Mouse (Mus musculus): ENCODE measurements around the gene 1700067K01Rik. TPM values are rescaled to one million over a fixed set of nuclear protein-coding genes. Genes with fewer than 3 reads are reported as not detected.
A peak's percentile ranks its signal among the peaks of the same experiment; 100 is the strongest.

The 1700067K01Rik gene
- polyA plus RNA-seq, 1 experiment from 2014 or later, result 0.77 TPM

- H3K4me1 ChIP-seq (ENCODE audit: control insufficient read depth, insufficient read depth, low read length), result peaks cover 18% of the 10 kb centered on the region
- H3K36me3 ChIP-seq (ENCODE audit: control insufficient read depth, insufficient read depth, low read length), result no peaks in the 10 kb centered on the region
- H3K9ac ChIP-seq (ENCODE audit: low read length), result peak overlapping the region; percentile 50
- peaks cover 37% of the 10 kb centered on the region for H3K27me3 ChIP-seq (ENCODE audit: control insufficient read depth, insufficient read depth, low read length)
- WGBS, result 7% methylated on average over 35 of the region's 35 CpGs
- no peaks in the 10 kb centered on the region for H3K9me3 ChIP-seq (ENCODE audit: control insufficient read depth, low read length)
- H3K4me2 ChIP-seq (ENCODE audit: low read depth), result peak overlapping the region; percentile 97
- H3K4me3 ChIP-seq (ENCODE audit: low read depth, low read length), result peak overlapping the region; percentile 39
- DNase-seq (ENCODE audit: low spot score) (no peak), ATAC-seq (ENCODE audit: insufficient read depth, low FRiP score, low TSS enrichment) (no peak)
- no peak overlapping the region for H3K27ac ChIP-seq (ENCODE audit: low read depth, low read length)
Measured at GRCm38 (mm10) chr8:84012499-84013165, 11.3 kb downstream of the 1700067K01Rik start.

DNA sequence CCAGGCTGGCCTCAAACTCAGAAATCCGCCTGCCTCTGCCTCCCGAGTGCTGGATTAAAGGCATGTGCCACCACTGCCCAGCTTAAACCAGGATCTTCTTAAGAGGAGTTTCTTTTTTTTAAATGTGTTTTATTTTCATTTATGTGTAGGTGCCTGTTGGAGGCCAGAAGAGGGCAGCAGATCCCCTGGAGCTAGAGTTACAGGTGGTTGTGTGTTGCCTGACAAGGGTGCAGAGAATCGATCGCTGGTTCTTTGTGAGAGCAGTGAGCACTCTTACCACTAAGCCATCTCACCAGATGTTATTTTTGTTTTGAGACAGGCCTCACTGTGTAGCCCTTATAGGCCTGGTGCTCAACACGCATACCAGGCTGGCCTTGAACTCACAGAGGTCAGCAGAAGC, 14.5 kb downstream of the 1700067K01Rik start:
- DNase-seq (ENCODE audit: low spot score) (no peak), ATAC-seq (ENCODE audit: insufficient read depth, low FRiP score, low TSS enrichment) (no peak)
- Histone ChIP-seq H3K27me3 (ENCODE audit: control insufficient read depth, insufficient read depth, low read length) (peaks cover 28% of the 10 kb centered on the region), H3K9me3 (ENCODE audit: control insufficient read depth, low read length) (no peaks in the 10 kb centered on the region), H3K27ac (ENCODE audit: low read depth, low read length) (no peak overlapping the region), H3K36me3 (ENCODE audit: control insufficient read depth, insufficient read depth, low read length) (no peaks in the 10 kb centered on the region), H3K9ac (ENCODE audit: low read length) (no peak overlapping the region), H3K4me2 (ENCODE audit: low read depth) (no peak overlapping the region), H3K4me3 (ENCODE audit: low read depth, low read length) (no peak overlapping the region), H3K4me1 (ENCODE audit: control insufficient read depth, insufficient read depth, low read length) (peaks cover 17% of the 10 kb centered on the region)
- WGBS, result 93% methylated on average over 5 of the region's 5 CpGs

GRCm38 (mm10) chr8:84019738-84020137, 18.4 kb downstream of the 1700067K01Rik start:
- H3K4me1 ChIP-seq (ENCODE audit: control insufficient read depth, insufficient read depth, low read length), result peaks cover 3% of the 10 kb centered on the region; the same call in 1 of the 2 replicates

DNA sequence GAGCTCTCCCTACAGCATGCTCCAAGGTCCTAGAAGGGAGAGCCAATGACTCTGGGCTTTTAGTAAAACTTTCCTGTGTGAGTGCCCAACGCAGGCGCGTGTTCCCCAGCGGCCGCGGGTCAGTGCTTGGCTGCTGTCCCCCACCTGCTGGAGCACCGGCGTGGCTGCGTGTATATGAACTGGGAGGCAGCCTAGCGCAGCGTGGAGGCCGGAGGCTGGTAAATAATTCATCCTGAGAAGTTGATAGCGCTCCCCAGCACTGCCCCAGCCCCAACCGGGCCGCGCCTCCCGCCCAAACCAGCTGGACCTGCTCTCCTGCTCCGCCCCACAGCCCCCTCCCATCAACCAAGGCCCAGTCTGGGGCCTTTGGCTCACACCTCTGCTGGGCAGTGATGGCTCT, 19.8 kb downstream of the 1700067K01Rik start, which contains the start of gene Palm3:
Gene Palm3 (plus strand): TSS at position 376 of the 400 bp plus-strand sequence.
- no peaks in the 10 kb centered on the region for H3K9me3 ChIP-seq (ENCODE audit: control insufficient read depth, low read length)
- H3K27ac ChIP-seq (ENCODE audit: low read depth, low read length), result no peak within 1 kb of the TSS
- DNase-seq (ENCODE audit: low spot score) (no peak), ATAC-seq (ENCODE audit: insufficient read depth, low FRiP score, low TSS enrichment) (no peak)
- 8% methylated on average over 17 of the region's 18 CpGs for WGBS
- peaks cover 3% of the 10 kb centered on the region; the same call in 1 of the 2 replicates for H3K4me1 ChIP-seq (ENCODE audit: control insufficient read depth, insufficient read depth, low read length)
- H3K9ac ChIP-seq (ENCODE audit: low read length), result no peak within 1 kb of the TSS
- peaks cover 15% of the 10 kb centered on the region for H3K27me3 ChIP-seq (ENCODE audit: control insufficient read depth, insufficient read depth, low read length)
- H3K36me3 ChIP-seq (ENCODE audit: control insufficient read depth, insufficient read depth, low read length), result no peaks in the 10 kb centered on the region
- H3K4me2 ChIP-seq (ENCODE audit: low read depth), result no peak within 1 kb of the TSS
- no peak within 1 kb of the TSS for H3K4me3 ChIP-seq (ENCODE audit: low read depth, low read length)

More at GRCm38 (mm10) chr8:84019738-84020137, 18.4 kb downstream of the 1700067K01Rik start:
- Histone ChIP-seq H3K4me2 (ENCODE audit: low read depth) (no peak overlapping the region), H3K9me3 (ENCODE audit: control insufficient read depth, low read length) (no peaks in the 10 kb centered on the region), H3K9ac (ENCODE audit: low read length) (no peak overlapping the region), H3K36me3 (ENCODE audit: control insufficient read depth, insufficient read depth, low read length) (no peaks in the 10 kb centered on the region), H3K4me3 (ENCODE audit: low read depth, low read length) (no peak overlapping the region), H3K27ac (ENCODE audit: low read depth, low read length) (no peak overlapping the region), H3K27me3 (ENCODE audit: control insufficient read depth, insufficient read depth, low read length) (0 out of 2 replicates have a peak, but pooled peaks cover 6% of the 10 kb centered on the region)
- ATAC-seq (ENCODE audit: insufficient read depth, low FRiP score, low TSS enrichment) (no peak), DNase-seq (ENCODE audit: low spot score) (no peak)
- WGBS, result 82% methylated on average over 9 of the region's 9 CpGs

DNA sequence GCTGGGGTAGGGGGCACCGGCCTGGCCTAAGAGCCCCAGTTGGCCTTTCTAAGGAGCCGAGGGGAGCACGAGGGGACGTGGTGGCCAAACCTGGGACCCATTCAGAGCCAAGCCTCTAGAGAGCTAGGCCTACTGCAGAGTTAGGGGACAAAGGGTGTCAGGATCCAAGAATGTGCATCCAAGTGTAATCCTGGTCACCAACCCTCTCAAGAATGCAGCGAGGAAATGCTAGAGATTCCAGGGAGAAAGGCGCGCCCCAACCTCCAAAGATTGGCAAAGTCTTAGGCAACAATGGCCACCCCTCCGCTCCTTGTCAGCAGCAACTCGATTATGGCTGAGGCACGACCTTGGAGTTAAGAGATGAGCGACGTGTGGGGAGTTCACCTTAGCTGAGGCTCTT, 20.3 kb downstream of the 1700067K01Rik start:
- Histone ChIP-seq H3K27ac (ENCODE audit: low read depth, low read length) (no peak overlapping the region), H3K9ac (ENCODE audit: low read length) (no peak overlapping the region), H3K9me3 (ENCODE audit: control insufficient read depth, low read length) (no peaks in the 10 kb centered on the region), H3K4me1 (ENCODE audit: control insufficient read depth, insufficient read depth, low read length) (peaks cover 3% of the 10 kb centered on the region; the same call in 1 of the 2 replicates), H3K27me3 (ENCODE audit: control insufficient read depth, insufficient read depth, low read length) (peaks cover 17% of the 10 kb centered on the region), H3K36me3 (ENCODE audit: control insufficient read depth, insufficient read depth, low read length) (no peaks in the 10 kb centered on the region), H3K4me3 (ENCODE audit: low read depth, low read length) (no peak overlapping the region), H3K4me2 (ENCODE audit: low read depth) (no peak overlapping the region)
- ATAC-seq (ENCODE audit: insufficient read depth, low FRiP score, low TSS enrichment) (no peak), DNase-seq (ENCODE audit: low spot score) (no peak)
- 53% methylated on average over 12 of the region's 12 CpGs for WGBS

GRCm38 (mm10) chr8:84023085-84023484, 21.8 kb downstream of the 1700067K01Rik start:
- 34% methylated on average over 5 of the region's 5 CpGs for WGBS
- Histone ChIP-seq H3K27ac (ENCODE audit: low read depth, low read length) (no peak overlapping the region), H3K4me2 (ENCODE audit: low read depth) (no peak overlapping the region), H3K9me3 (ENCODE audit: control insufficient read depth, low read length) (no peaks in the 10 kb centered on the region), H3K9ac (ENCODE audit: low read length) (no peak overlapping the region), H3K36me3 (ENCODE audit: control insufficient read depth, insufficient read depth, low read length) (no peaks in the 10 kb centered on the region), H3K27me3 (ENCODE audit: control insufficient read depth, insufficient read depth, low read length) (peaks cover 29% of the 10 kb centered on the region), H3K4me3 (ENCODE audit: low read depth, low read length) (no peak overlapping the region), H3K4me1 (ENCODE audit: control insufficient read depth, insufficient read depth, low read length) (peaks cover 3% of the 10 kb centered on the region; the same call in 1 of the 2 replicates)
- DNase-seq (ENCODE audit: low spot score), result no peak
- no peak for ATAC-seq (ENCODE audit: insufficient read depth, low FRiP score, low TSS enrichment)

DNA sequence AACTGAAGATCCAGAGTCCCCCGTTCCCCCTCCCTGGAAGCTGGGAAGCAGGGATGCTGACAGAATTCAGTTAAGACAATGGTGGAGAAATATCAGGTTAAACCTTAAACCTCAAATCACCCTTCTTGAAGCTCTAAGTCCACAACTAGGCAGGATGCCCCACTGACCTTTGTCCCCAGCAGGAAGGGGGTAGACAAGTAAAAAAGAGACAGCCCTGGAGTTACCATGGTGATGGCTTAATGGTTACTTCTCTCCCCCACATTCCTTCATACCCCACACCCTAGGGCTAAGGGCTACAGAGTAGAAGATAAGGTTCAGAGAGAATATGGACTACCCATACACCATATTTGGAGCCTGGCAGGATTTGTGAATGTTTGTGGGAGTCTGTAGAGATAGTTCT, 22.3 kb downstream of the 1700067K01Rik start:
- peaks cover 3% of the 10 kb centered on the region; the same call in 1 of the 2 replicates for H3K4me1 ChIP-seq (ENCODE audit: control insufficient read depth, insufficient read depth, low read length)
- H3K27me3 ChIP-seq (ENCODE audit: control insufficient read depth, insufficient read depth, low read length), result peaks cover 33% of the 10 kb centered on the region
- DNase-seq (ENCODE audit: low spot score) (no peak), ATAC-seq (ENCODE audit: insufficient read depth, low FRiP score, low TSS enrichment) (no peak)
- H3K9me3 ChIP-seq (ENCODE audit: control insufficient read depth, low read length), result no peaks in the 10 kb centered on the region
- 56% methylated on average over 1 of the region's 1 CpGs for WGBS
- no peak overlapping the region for H3K4me3 ChIP-seq (ENCODE audit: low read depth, low read length)
- no peak overlapping the region for H3K9ac ChIP-seq (ENCODE audit: low read length)
- H3K4me2 ChIP-seq (ENCODE audit: low read depth), result no peak overlapping the region
- H3K27ac ChIP-seq (ENCODE audit: low read depth, low read length), result no peak overlapping the region
- H3K36me3 ChIP-seq (ENCODE audit: control insufficient read depth, insufficient read depth, low read length), result no peaks in the 10 kb centered on the region

GRCm38 (mm10) chr8:84024171-84024570, 22.9 kb downstream of the 1700067K01Rik start:
- no peaks in the 10 kb centered on the region for H3K9me3 ChIP-seq (ENCODE audit: control insufficient read depth, low read length)
- WGBS, result 9% methylated on average over 10 of the region's 10 CpGs
- peaks cover 34% of the 10 kb centered on the region for H3K27me3 ChIP-seq (ENCODE audit: control insufficient read depth, insufficient read depth, low read length)
- DNase-seq (ENCODE audit: low spot score), result peak; percentile 69
- H3K27ac ChIP-seq (ENCODE audit: low read depth, low read length), result no peak overlapping the region
- peaks cover 3% of the 10 kb centered on the region; the same call in 1 of the 2 replicates for H3K4me1 ChIP-seq (ENCODE audit: control insufficient read depth, insufficient read depth, low read length)
- no peak overlapping the region for H3K4me2 ChIP-seq (ENCODE audit: low read depth)
- no peak for ATAC-seq (ENCODE audit: insufficient read depth, low FRiP score, low TSS enrichment)
- no peaks in the 10 kb centered on the region for H3K36me3 ChIP-seq (ENCODE audit: control insufficient read depth, insufficient read depth, low read length)
- no peak overlapping the region for H3K4me3 ChIP-seq (ENCODE audit: low read depth, low read length)
- H3K9ac ChIP-seq (ENCODE audit: low read length), result no peak overlapping the region

GRCm38 (mm10) chr8:84025863-84026262, 24.6 kb downstream of the 1700067K01Rik start:
- peak overlapping the region; percentile 43 for H3K4me3 ChIP-seq (ENCODE audit: low read depth, low read length)
- H3K9me3 ChIP-seq (ENCODE audit: control insufficient read depth, low read length), result no peaks in the 10 kb centered on the region
- ATAC-seq (ENCODE audit: insufficient read depth, low FRiP score, low TSS enrichment) (peak; percentile 78), DNase-seq (ENCODE audit: low spot score) (peak; percentile 82)
- H3K4me2 ChIP-seq (ENCODE audit: low read depth), result peak overlapping the region; percentile 72
- H3K9ac ChIP-seq (ENCODE audit: low read length), result peak overlapping the region; percentile 56
- H3K27me3 ChIP-seq (ENCODE audit: control insufficient read depth, insufficient read depth, low read length), result peaks cover 34% of the 10 kb centered on the region
- WGBS, result 1% methylated on average over 41 of the region's 41 CpGs
- H3K36me3 ChIP-seq (ENCODE audit: control insufficient read depth, insufficient read depth, low read length), result no peaks in the 10 kb centered on the region
- H3K4me1 ChIP-seq (ENCODE audit: control insufficient read depth, insufficient read depth, low read length), result peaks cover 3% of the 10 kb centered on the region; the same call in 1 of the 2 replicates
- no peak overlapping the region for H3K27ac ChIP-seq (ENCODE audit: low read depth, low read length)

Data from neural tube, embryonic 11.5 days (tissue).